In the genomic region with DNA sequence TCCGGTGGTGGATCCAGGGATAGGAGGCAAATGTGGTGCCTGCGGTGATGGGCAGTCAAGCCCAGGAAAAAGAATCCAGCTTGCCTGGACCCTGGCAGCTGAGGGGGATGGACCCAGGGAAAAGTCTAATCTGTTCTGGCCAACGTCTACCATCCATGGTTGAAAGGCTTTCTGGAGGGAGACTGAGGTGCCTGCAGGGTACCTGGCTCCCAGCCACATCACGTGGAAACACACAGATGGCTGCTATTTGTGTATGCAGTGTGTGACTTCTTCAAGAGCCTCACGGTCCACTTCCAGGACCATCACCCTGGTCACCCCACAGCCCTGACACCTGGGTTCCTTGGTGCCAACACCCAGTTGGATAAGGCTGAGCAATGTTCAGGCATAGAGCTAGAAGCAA, we compare ENCODE assay signal across 16 mouse cellular contexts. TPM values are rescaled to one million over a fixed set of nuclear protein-coding genes. Genes with fewer than 3 reads are reported as not detected.
DNase-seq lines count a peak whose midpoint lies in the region; ATAC-seq lines count a peak whose summit lies in the region.
"Had no signal": no experiment of that assay in that cellular context is flagged by ENCODE, and none has a peak within 500 bp of the region (broad histone marks: within the 10 kb centered on the region; RNA-seq: fewer than 3 reads in every experiment).

No protein-coding gene starts in this region.

- H3K9me3 ChIP-seq in hindbrain, embryonic 15.5 days = no peaks in the 10 kb centered on the region
- H3K9me3 ChIP-seq in hindbrain, embryonic 14.5 days (ENCODE audit: control insufficient read depth, low read length) = no peaks in the 10 kb centered on the region
- H3K9me3 ChIP-seq: G1E; heart, embryonic 13.5 days had no signal

- peak overlapping the region; percentile 17; the same call in 1 of the 2 replicates for H3K27ac ChIP-seq in hindbrain, embryonic 15.5 days (replicated peaks)
- no peak overlapping the region for H3K27ac ChIP-seq in hindbrain, embryonic 14.5 days
- H3K27ac ChIP-seq: heart, embryonic 13.5 days; liver, embryonic 14.5 days had no signal

- no peak overlapping the region for H3K4me2 ChIP-seq in hindbrain, embryonic 15.5 days
- H3K4me2 ChIP-seq in hindbrain, embryonic 14.5 days (replicated peaks) = no peak overlapping the region
- H3K4me2 ChIP-seq: heart, embryonic 13.5 days had no signal

- H3K27me3 ChIP-seq in hindbrain, embryonic 15.5 days = no peaks in the 10 kb centered on the region
- no peaks in the 10 kb centered on the region for H3K27me3 ChIP-seq in hindbrain, embryonic 14.5 days (ENCODE audit: control insufficient read depth, insufficient read depth, low read length)
- H3K27me3 ChIP-seq: heart, embryonic 13.5 days had no signal

- WGBS in hindbrain, embryonic 15.5 days = 74% methylated on average over 5 of the region's 5 CpGs
- 77% methylated on average over 5 of the region's 5 CpGs for WGBS in hindbrain, embryonic 14.5 days

- no peak overlapping the region for H3K4me3 ChIP-seq in hindbrain, embryonic 15.5 days
- H3K4me3 ChIP-seq in hindbrain, embryonic 14.5 days (replicated peaks; ENCODE audit: low read length) = no peak overlapping the region
- H3K4me3 ChIP-seq: erythroblast, embryonic 14.5 days; heart, embryonic 13.5 days had no signal

- peaks cover 35% of the 10 kb centered on the region for H3K4me1 ChIP-seq in hindbrain, embryonic 15.5 days (replicated peaks)
- H3K4me1 ChIP-seq in hindbrain, embryonic 14.5 days (replicated peaks; ENCODE audit: control insufficient read depth, insufficient read depth, low read length) = peaks cover 21% of the 10 kb centered on the region

- no peak overlapping the region for H3K9ac ChIP-seq in hindbrain, embryonic 15.5 days
- no peak overlapping the region for H3K9ac ChIP-seq in hindbrain, embryonic 14.5 days
- H3K9ac ChIP-seq: heart, embryonic 13.5 days; liver, embryonic 14.5 days had no signal

- ATAC-seq in hindbrain, embryonic 15.5 days (ENCODE audit: low FRiP score, low read depth) = no peak
- no peak for ATAC-seq in hindbrain, embryonic 14.5 days (ENCODE audit: low FRiP score)

- DNase-seq in hindbrain, embryonic 14.5 days (ENCODE audit: low spot score) = no peak
- DNase-seq in brain, adult 2 months (ENCODE audit: low read depth, low spot score) = peak; percentile 92
- DNase-seq in cerebellum, adult 11 months = peak; percentile 79
- DNase-seq in cerebellum, postnatal 25 days = peak; percentile 91 to 95
- no peak for DNase-seq in kidney, postnatal 36 days
- no peak for DNase-seq in T-cell, adult 2 months (ENCODE audit: low spot score)
- DNase-seq: adrenal gland, adult 8-10 months; gastrocnemius, postnatal 25 days; kidney, adult 18-20 months; kidney, postnatal 14 days; lung, postnatal 14 days had no signal

- 0 out of 2 replicates have a peak, but pooled peaks cover 1% of the 10 kb centered on the region for H3K36me3 ChIP-seq in hindbrain, embryonic 15.5 days
- H3K36me3 ChIP-seq in hindbrain, embryonic 14.5 days (replicated peaks; ENCODE audit: control insufficient read depth, insufficient read depth) = peaks cover 28% of the 10 kb centered on the region

RNA-seq across cellular contexts. Expression of gene Zfp414, which starts 2.9 kb away (rescaled TPM):
- 60.6 and 75.8 TPM in 2 replicates for polyA plus RNA-seq in hindbrain, embryonic 15.5 days (2015; fragmentation: Nextera tagmentation; extraction: Ambion mirVana)
- polyA plus RNA-seq in hindbrain, embryonic 14.5 days (2014; fragmentation: Nextera tagmentation; extraction: Ambion mirVana) = 81.3 and 85.9 TPM in 2 replicates

RNA-seq across cellular contexts. Expression of gene Pram1, which starts 6.1 kb away (rescaled TPM):
- polyA plus RNA-seq in hindbrain, embryonic 15.5 days (2015; fragmentation: Nextera tagmentation; extraction: Ambion mirVana) = 0.44 and 0.56 TPM in 2 replicates
- 0.37 and 0.70 TPM in 2 replicates for polyA plus RNA-seq in hindbrain, embryonic 14.5 days (2014; fragmentation: Nextera tagmentation; extraction: Ambion mirVana)
- polyA plus RNA-seq: G1E had no signal

RNA-seq across cellular contexts. Expression of gene Hnrnpm, which starts 54.9 kb away (rescaled TPM):
- polyA plus RNA-seq in hindbrain, embryonic 15.5 days (2015; fragmentation: Nextera tagmentation; extraction: Ambion mirVana) = 179 and 192 TPM in 2 replicates
- polyA plus RNA-seq in hindbrain, embryonic 14.5 days (2014; fragmentation: Nextera tagmentation; extraction: Ambion mirVana) = 161 and 173 TPM in 2 replicates

Comparison
In these comparisons a context has a peak if more than half of its experiments do, and no peak if none do; other contexts are left out.
1. DNase-seq: peak in brain, adult 2 months (single experiment), cerebellum, adult 11 months (single experiment) and cerebellum, postnatal 25 days (2 of 2); none in hindbrain, embryonic 14.5 days (single experiment), kidney, postnatal 36 days (0 of 2) and T-cell, adult 2 months (single experiment).